Mouse (Mus musculus) stomach, postnatal 0 days (tissue): ENCODE measurements around the gene Wwox.

ENCODE experiments used
- CTCF ChIP-seq: IDR thresholded peaks from 2 replicates; pipeline ENCODE4 v1.5.1; 2016; ENCODE audit warnings: antibody characterized with exemption, low read depth, mild to moderate bottlenecking, moderate library complexity
- EP300 ChIP-seq: optimal IDR thresholded peaks from 2 replicates; pipeline ENCODE3; 2016; ENCODE audit warnings: antibody characterized with exemption

DNA sequence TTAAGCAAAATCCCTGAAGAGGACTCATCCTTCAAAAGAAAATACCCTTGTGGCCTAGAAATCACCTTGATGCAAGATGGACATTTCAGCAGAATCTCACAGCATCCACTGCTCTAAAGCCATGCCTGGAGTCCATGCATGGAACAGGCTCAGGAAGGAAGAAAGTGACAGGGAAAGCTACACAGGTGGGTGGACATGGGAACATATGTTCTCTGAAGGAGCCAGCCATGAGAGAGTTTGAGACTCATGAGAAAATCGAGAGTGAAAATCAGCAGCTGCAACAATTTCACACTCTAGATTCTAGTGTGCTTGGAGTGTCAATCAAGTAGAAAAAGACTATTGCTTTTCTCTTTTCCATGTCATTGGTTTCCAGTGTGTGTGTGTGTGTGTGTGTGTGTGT lies 896.9 kb downstream of the Wwox start:
- TF ChIP-seq EP300 (no peak), CTCF (no peak)
